Mouse (Mus musculus) bone marrow macrophage, adult 2 months (primary cell): ENCODE results near the gene Rtn3. TPM values are rescaled to one million over a fixed set of nuclear protein-coding genes. Genes with fewer than 3 reads are reported as not detected.

Experiments used
- H3K27ac ChIP-seq: 2 replicates; pipeline ENCODE4 v1.5.1; 2012; ENCODE audit warnings: low read depth, low read length; ENCODE audit not compliant: insufficient read depth
- H3K4me1 ChIP-seq: 2 replicates; pipeline ENCODE4 v1.6.1; 2012; ENCODE audit warnings: low read length; ENCODE audit not compliant: control insufficient read depth, insufficient read depth
- H3K4me3 ChIP-seq: 2 replicates; pipeline ENCODE4 v1.5.1; 2012; ENCODE audit warnings: mild to moderate bottlenecking, low read length, moderate library complexity; ENCODE audit not compliant: insufficient read depth
- CTCF ChIP-seq: IDR thresholded peaks from 2 replicates; pipeline ENCODE4 v1.5.1; 2012; ENCODE audit warnings: low read depth, mild to moderate bottlenecking, low read length, moderate library complexity
- POLR2A ChIP-seq: IDR thresholded peaks from 2 replicates; pipeline ENCODE4 v1.6.1; 2012; ENCODE audit warnings: mild to moderate bottlenecking, low read depth, low read length, borderline replicate concordance
- polyA plus RNA-seq: library from polyadenylated mRNA; stranded (reverse); fragments of >200 nt; gene quantifications from 2 replicates; pipeline ENCODE4 v1.2.4, GENCODE M21; 2012; ENCODE audit not compliant: missing spikeins, insufficient read depth, insufficient read length

Rtn3 gene
- polyA plus RNA-seq, 1 experiment, result 281 TPM

GRCm38 (mm10) chr19:7492682-7493081, 9.6 kb upstream of the Rtn3 start:
- Histone ChIP-seq H3K4me3 (no peak overlapping the region), H3K27ac (no peak overlapping the region), H3K4me1 (peaks cover 15% of the 10 kb centered on the region)
- TF ChIP-seq CTCF (no peak), POLR2A (no peak)

- Histone ChIP-seq H3K27ac (no peak overlapping the region), H3K4me3 (no peak overlapping the region), H3K4me1 (peaks cover 21% of the 10 kb centered on the region)
- TF ChIP-seq CTCF (no peak), POLR2A (no peak)
Observed at GRCm38 (mm10) chr19:7491960-7492359, 8.9 kb upstream of the Rtn3 start.

- Histone ChIP-seq H3K4me3 (no peak overlapping the region), H3K4me1 (peaks cover 28% of the 10 kb centered on the region), H3K27ac (peak overlapping the region; percentile 14; the same call in 1 of the 2 replicates)
- TF ChIP-seq POLR2A (no peak), CTCF (no peak)
Observed at GRCm38 (mm10) chr19:7487680-7488079, 4.6 kb upstream of the Rtn3 start.

- Histone ChIP-seq H3K4me1 (peaks cover 36% of the 10 kb centered on the region), H3K4me3 (no peak overlapping the region), H3K27ac (no peak overlapping the region)
- TF ChIP-seq CTCF (no peak), POLR2A (no peak)
Observed at GRCm38 (mm10) chr19:7484076-7484475, 995 bp upstream of the Rtn3 start.

- Histone ChIP-seq H3K27ac (peak overlapping the region; percentile 36), H3K4me3 (peak overlapping the region; percentile 46), H3K4me1 (peaks cover 35% of the 10 kb centered on the region)
- TF ChIP-seq POLR2A, result no peak
- TF ChIP-seq CTCF, result no peak
Observed at GRCm38 (mm10) chr19:7483512-7483882, 416 bp upstream of the Rtn3 start.

GRCm38 (mm10) chr19:7482266-7482598, 849 bp downstream of the Rtn3 start:
- TF ChIP-seq CTCF (no peak), POLR2A (no peak)
- H3K27ac ChIP-seq, result peak overlapping the region; percentile 95
- H3K4me3 ChIP-seq, result peak overlapping the region; percentile 95
- H3K4me1 ChIP-seq, result peaks cover 24% of the 10 kb centered on the region

- TF ChIP-seq POLR2A, result no peak
- Histone ChIP-seq H3K27ac (0 out of 2 replicates have a peak overlapping the region, but pooled peaks have one; percentile 11), H3K4me3 (peak overlapping the region; percentile 95), H3K4me1 (peaks cover 19% of the 10 kb centered on the region)
Observed at GRCm38 (mm10) chr19:7481541-7482265, 1.4 kb downstream of the Rtn3 start.

- Histone ChIP-seq H3K27ac (no peak overlapping the region), H3K4me1 (peaks cover 13% of the 10 kb centered on the region), H3K4me3 (no peak overlapping the region)
- TF ChIP-seq POLR2A, result no peak
- no peak for TF ChIP-seq CTCF
Observed at GRCm38 (mm10) chr19:7479751-7480248, 3.3 kb downstream of the Rtn3 start.

GRCm38 (mm10) chr19:7470643-7471042, 12.4 kb downstream of the Rtn3 start:
- H3K27ac ChIP-seq, result no peak overlapping the region
- no peak overlapping the region for H3K4me3 ChIP-seq
- TF ChIP-seq CTCF (no peak), POLR2A (no peak)
- H3K4me1 ChIP-seq, result peaks cover 12% of the 10 kb centered on the region

- peaks cover 14% of the 10 kb centered on the region for H3K4me1 ChIP-seq
- H3K4me3 ChIP-seq, result no peak overlapping the region
- H3K27ac ChIP-seq, result no peak overlapping the region
- TF ChIP-seq POLR2A, result no peak
- no peak for TF ChIP-seq CTCF
Observed at GRCm38 (mm10) chr19:7467915-7468314, 15.2 kb downstream of the Rtn3 start.
